9 mouse cellular contexts compared by ENCODE assay signal in genomic region chr5:126671156-126671555, GRCm38 (mm10).
DNase-seq lines count a peak whose midpoint lies in the region; ATAC-seq and TF ChIP-seq lines count a peak whose summit lies in the region.
"Had no signal": no experiment of that assay in that cellular context is flagged by ENCODE, and none has a peak within 500 bp of the region (broad histone marks: within the 10 kb centered on the region; RNA-seq: fewer than 3 reads in every experiment).

No protein-coding gene starts in this region.

- peak; percentile 36 to 42 for DNase-seq in adrenal gland, adult 18-20 months (ENCODE audit: low spot score in 2 of 2)
- DNase-seq in adrenal gland, postnatal 4 days (ENCODE audit: low spot score in 2 of 2): no peak
- peak; percentile 4 for DNase-seq in lung, postnatal 0 days (ENCODE audit: low spot score)
- no peak for DNase-seq in lung, adult 2 months
- peak; percentile 11 for DNase-seq in cerebellum, adult 9-10 months
- DNase-seq in kidney, postnatal 36 days: peak; percentile 23 to 74
- DNase-seq in midbrain, postnatal 0 days (ENCODE audit: low spot score): peak; percentile 53
- DNase-seq in urinary bladder, postnatal 4 days (ENCODE audit: low spot score in 2 of 2): no peak

- no peaks in the 10 kb centered on the region for H3K36me3 ChIP-seq in lung, postnatal 0 days (ENCODE audit: insufficient read depth, low read length)
- H3K36me3 ChIP-seq in midbrain, postnatal 0 days (ENCODE audit: insufficient read depth, low read length): no peaks in the 10 kb centered on the region
- H3K36me3 ChIP-seq: limb, embryonic 15.5 days had no signal

- H3K4me2 ChIP-seq in lung, postnatal 0 days (replicated peaks; ENCODE audit: low read depth, low read length): no peak overlapping the region
- no peak overlapping the region for H3K4me2 ChIP-seq in midbrain, postnatal 0 days (ENCODE audit: low read depth, low read length, poor library complexity, severe bottlenecking)
- H3K4me2 ChIP-seq: limb, embryonic 15.5 days had no signal

- H3K4me1 ChIP-seq in lung, postnatal 0 days (ENCODE audit: insufficient read depth, low read depth, low read length): no peaks in the 10 kb centered on the region
- H3K4me1 ChIP-seq in lung, adult 2 months (ENCODE audit: control insufficient read depth, insufficient read depth, low read length): no peaks in the 10 kb centered on the region
- no peaks in the 10 kb centered on the region for H3K4me1 ChIP-seq in midbrain, postnatal 0 days (ENCODE audit: insufficient read depth, low read length)
- H3K4me1 ChIP-seq: limb, embryonic 15.5 days had no signal

- no peaks in the 10 kb centered on the region for H3K27me3 ChIP-seq in lung, postnatal 0 days (replicated peaks; ENCODE audit: insufficient read depth, low read length)
- H3K27me3 ChIP-seq in midbrain, postnatal 0 days (ENCODE audit: insufficient read depth, low read length): no peaks in the 10 kb centered on the region
- H3K27me3 ChIP-seq: limb, embryonic 15.5 days had no signal

- H3K9me3 ChIP-seq in lung, postnatal 0 days (ENCODE audit: low read length): no peaks in the 10 kb centered on the region
- H3K9me3 ChIP-seq in midbrain, postnatal 0 days (ENCODE audit: low read length): no peaks in the 10 kb centered on the region
- H3K9me3 ChIP-seq: limb, embryonic 15.5 days had no signal

- H3K27ac ChIP-seq in lung, postnatal 0 days (ENCODE audit: low read length): no peak overlapping the region
- H3K27ac ChIP-seq in midbrain, postnatal 0 days (ENCODE audit: low read depth, low read length): no peak overlapping the region
- H3K27ac ChIP-seq: limb, embryonic 15.5 days had no signal

- no peak overlapping the region for H3K9ac ChIP-seq in lung, postnatal 0 days (replicated peaks; ENCODE audit: low read depth)
- H3K9ac ChIP-seq in midbrain, postnatal 0 days (replicated peaks; ENCODE audit: low read length, poor library complexity, severe bottlenecking): no peak overlapping the region
- H3K9ac ChIP-seq: limb, embryonic 15.5 days had no signal

- ATAC-seq in lung, postnatal 0 days: no peak
- no peak for ATAC-seq in midbrain, postnatal 0 days (ENCODE audit: low FRiP score)

- 68% methylated on average over 1 of the region's 1 CpGs for WGBS in lung, postnatal 0 days
- 76% methylated on average over 1 of the region's 1 CpGs for WGBS in lung, adult 2 months
- WGBS in midbrain, postnatal 0 days: 74% methylated on average over 1 of the region's 1 CpGs

- no peak overlapping the region for H3K4me3 ChIP-seq in lung, postnatal 0 days (ENCODE audit: low read depth, low read length)
- no peak overlapping the region for H3K4me3 ChIP-seq in lung, adult 2 months (replicated peaks; ENCODE audit: extremely low read depth, low read depth, low read length)
- H3K4me3 ChIP-seq in midbrain, postnatal 0 days (ENCODE audit: low read depth, low read length): no peak overlapping the region
- H3K4me3 ChIP-seq: limb, embryonic 15.5 days had no signal

- TF ChIP-seq CTCF in lung, postnatal 0 days (IDR thresholded peaks at IDR 0.05): peak; percentile 36
- no peak for TF ChIP-seq CTCF in lung, adult 2 months (IDR thresholded peaks at IDR 0.05; ENCODE audit: insufficient read depth, low read length)
- TF ChIP-seq CTCF in midbrain, postnatal 0 days (IDR thresholded peaks at IDR 0.05): peak; percentile 62

- no peak for TF ChIP-seq POLR2A in lung, adult 2 months (IDR thresholded peaks at IDR 0.05; ENCODE audit: borderline replicate concordance, extremely low read depth, low read depth, low read length)

- no peak for TF ChIP-seq EP300 in lung, postnatal 0 days (IDR thresholded peaks at IDR 0.05)

Comparison
In these comparisons a context has a peak if more than half of its experiments do, and no peak if none do; other contexts are left out.
1. DNase-seq: peak in adrenal gland, adult 18-20 months (2 of 2), lung, postnatal 0 days (single experiment), cerebellum, adult 9-10 months (single experiment), kidney, postnatal 36 days (2 of 2) and midbrain, postnatal 0 days (single experiment); none in adrenal gland, postnatal 4 days (0 of 2), lung, adult 2 months (single experiment) and urinary bladder, postnatal 4 days (0 of 2).